Mouse (Mus musculus): ENCODE measurements at regions not wholly inside any gene's neighbourhood (a gene's known extent, or its start where the extent isn't known, plus 50 kb on each side); places are given as distances from the start of the nearest gene placed in this dataset.

GRCm38 (mm10) chr3:105130228-105130627, 63.6 kb downstream of the 4930564D02Rik start:
- Histone ChIP-seq H3K4me2 (replicated peaks) (no peak overlapping the region), H3K27me3 (no peaks in the 10 kb centered on the region), H3K9ac (no peak overlapping the region), H3K4me3 (no peak overlapping the region), H3K9me3 (no peaks in the 10 kb centered on the region), H3K36me3 (no peaks in the 10 kb centered on the region), H3K27ac (no peak overlapping the region), H3K4me1 (peaks cover 22% of the 10 kb centered on the region)
- ATAC-seq (ENCODE audit: low FRiP score, low read depth), result no peak
- WGBS, result 90% methylated on average over 4 of the region's 4 CpGs

- no peaks in the 10 kb centered on the region for H3K9me3 ChIP-seq
- peaks cover 22% of the 10 kb centered on the region for H3K4me1 ChIP-seq
- H3K9ac ChIP-seq, result no peak overlapping the region
- ATAC-seq (ENCODE audit: low FRiP score, low read depth), result no peak
- H3K4me3 ChIP-seq, result no peak overlapping the region
- H3K4me2 ChIP-seq (replicated peaks), result no peak overlapping the region
- no peak overlapping the region for H3K27ac ChIP-seq
- no peaks in the 10 kb centered on the region for H3K27me3 ChIP-seq
- 71% methylated on average over 6 of the region's 6 CpGs for WGBS
- no peaks in the 10 kb centered on the region for H3K36me3 ChIP-seq
Observed at GRCm38 (mm10) chr3:105131053-105131452, 64.4 kb downstream of the 4930564D02Rik start.

- Histone ChIP-seq H3K36me3 (no peaks in the 10 kb centered on the region), H3K4me3 (no peak overlapping the region), H3K4me1 (peaks cover 14% of the 10 kb centered on the region), H3K27me3 (no peaks in the 10 kb centered on the region), H3K4me2 (replicated peaks) (no peak overlapping the region), H3K27ac (no peak overlapping the region), H3K9ac (no peak overlapping the region), H3K9me3 (no peaks in the 10 kb centered on the region)
- WGBS, result 69% methylated on average over 4 of the region's 4 CpGs
- ATAC-seq (ENCODE audit: low FRiP score, low read depth), result no peak
Observed at GRCm38 (mm10) chr3:105133011-105133410, 66.4 kb downstream of the 4930564D02Rik start.

DNA sequence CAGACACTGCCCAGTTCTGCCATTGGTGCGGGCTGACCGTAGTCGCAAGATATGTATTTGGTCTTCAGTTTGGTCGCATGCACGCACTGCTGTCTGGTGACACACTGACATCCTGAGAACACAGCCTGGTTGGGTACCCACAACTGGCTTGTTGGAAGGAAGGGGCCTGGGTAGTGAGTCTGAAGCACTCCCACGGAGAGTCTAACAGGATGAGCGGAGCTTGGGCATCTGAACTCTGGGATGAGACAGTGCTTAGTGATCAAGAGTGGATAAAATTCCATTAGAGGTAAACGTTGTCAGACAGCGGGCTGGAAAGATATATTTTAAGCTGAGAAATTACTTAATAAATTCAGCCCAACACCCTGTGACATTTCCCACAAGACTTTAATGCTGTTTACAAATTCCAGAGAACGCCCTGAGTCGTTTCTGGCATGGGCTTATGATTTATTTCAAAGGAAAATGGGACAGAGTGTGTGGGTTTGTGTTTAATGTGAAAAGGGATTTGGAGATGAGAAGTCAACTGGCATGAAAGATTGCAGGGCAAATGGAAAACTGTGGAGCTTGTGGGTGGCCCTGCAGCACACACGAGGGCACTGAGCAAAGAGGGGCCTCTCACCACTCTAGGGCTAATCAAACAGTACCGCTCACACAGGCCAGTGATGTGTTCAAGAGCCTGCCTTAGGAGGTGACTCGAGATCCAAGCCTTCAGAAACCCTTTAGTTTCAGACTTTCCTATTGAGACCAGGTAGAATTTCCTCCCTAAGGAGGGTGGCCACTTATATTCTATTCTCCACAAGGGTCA, 74.7 kb downstream of the 4930564D02Rik start:
- no peak for ATAC-seq (ENCODE audit: low FRiP score, low read depth)
- Histone ChIP-seq H3K4me1 (no peaks in the 10 kb centered on the region), H3K27ac (no peak overlapping the region), H3K36me3 (no peaks in the 10 kb centered on the region), H3K27me3 (no peaks in the 10 kb centered on the region), H3K4me3 (no peak overlapping the region), H3K4me2 (replicated peaks) (no peak overlapping the region), H3K9ac (no peak overlapping the region), H3K9me3 (no peaks in the 10 kb centered on the region)
- WGBS, result 75% methylated on average over 14 of the region's 14 CpGs

- no peak overlapping the region for H3K4me3 ChIP-seq
- no peaks in the 10 kb centered on the region for H3K36me3 ChIP-seq
- ATAC-seq (ENCODE audit: low FRiP score, low read depth), result no peak
- H3K9me3 ChIP-seq, result no peaks in the 10 kb centered on the region
- H3K27me3 ChIP-seq, result no peaks in the 10 kb centered on the region
- no peak overlapping the region for H3K27ac ChIP-seq
- no peak overlapping the region for H3K9ac ChIP-seq
- no peak overlapping the region for H3K4me2 ChIP-seq (replicated peaks)
- no peaks in the 10 kb centered on the region for H3K4me1 ChIP-seq
Observed at GRCm38 (mm10) chr3:105142631-105143030, 76.0 kb downstream of the 4930564D02Rik start.

DNA sequence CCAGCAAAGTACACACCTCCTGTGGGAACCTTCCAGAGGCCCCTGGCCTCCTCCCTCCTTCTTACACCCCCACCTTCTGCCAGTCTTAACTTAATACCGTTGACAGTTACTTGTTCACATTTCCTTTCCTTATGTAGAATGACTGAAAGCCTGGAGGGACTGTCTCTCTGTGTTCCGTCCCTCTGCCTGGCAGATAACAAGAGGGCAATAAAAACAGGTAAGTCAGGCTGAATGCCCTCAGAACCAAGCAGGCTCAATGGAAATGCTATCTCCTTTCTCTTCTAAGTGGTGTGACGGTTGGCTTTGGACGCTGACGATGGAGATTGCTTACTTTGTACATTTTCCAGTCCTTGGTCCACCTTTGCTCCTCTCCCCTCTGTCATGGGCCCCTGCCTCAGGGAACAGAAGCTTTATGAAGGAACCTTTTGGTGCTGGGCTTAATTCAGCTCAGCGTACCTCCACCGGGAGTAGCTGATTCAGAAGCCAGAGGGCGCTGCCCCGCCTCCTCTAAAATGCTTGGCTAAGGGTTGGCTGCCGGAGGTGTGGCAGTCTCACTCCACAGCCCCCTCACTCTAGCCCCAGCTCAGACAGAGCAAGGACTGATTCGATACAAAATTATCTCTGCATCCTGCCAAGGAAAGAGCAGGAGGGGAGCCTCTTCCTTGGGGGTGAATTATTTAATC, 85.0 kb downstream of the 4930564D02Rik start:
- ATAC-seq (ENCODE audit: low FRiP score, low read depth), result peak; percentile 44; the same call in 1 of the 2 replicates
- Histone ChIP-seq H3K4me2 (replicated peaks) (no peak overlapping the region), H3K4me1 (peaks cover 21% of the 10 kb centered on the region), H3K36me3 (no peaks in the 10 kb centered on the region), H3K4me3 (no peak overlapping the region), H3K27me3 (no peaks in the 10 kb centered on the region), H3K27ac (no peak overlapping the region), H3K9me3 (no peaks in the 10 kb centered on the region), H3K9ac (no peak overlapping the region; the same call in 1 of the 2 replicates)
- WGBS, result 14% methylated on average over 11 of the region's 11 CpGs

- 11% methylated on average over 1 of the region's 1 CpGs for WGBS
- Histone ChIP-seq H3K9ac (no peak overlapping the region), H3K4me3 (no peak overlapping the region), H3K4me2 (replicated peaks) (no peak overlapping the region), H3K36me3 (no peaks in the 10 kb centered on the region), H3K27ac (no peak overlapping the region), H3K9me3 (no peaks in the 10 kb centered on the region), H3K4me1 (peaks cover 21% of the 10 kb centered on the region), H3K27me3 (no peaks in the 10 kb centered on the region)
- ATAC-seq (ENCODE audit: low FRiP score, low read depth), result no peak
Observed at GRCm38 (mm10) chr3:105152158-105152541, 85.5 kb downstream of the 4930564D02Rik start.

- H3K4me3 ChIP-seq, result no peak overlapping the region
- no peaks in the 10 kb centered on the region for H3K4me1 ChIP-seq
- no peaks in the 10 kb centered on the region for H3K27me3 ChIP-seq
- no peak overlapping the region for H3K27ac ChIP-seq
- no peaks in the 10 kb centered on the region for H3K9me3 ChIP-seq
- ATAC-seq (ENCODE audit: low FRiP score, low read depth), result no peak
- no peak overlapping the region for H3K4me2 ChIP-seq (replicated peaks)
- 90% methylated on average over 2 of the region's 2 CpGs for WGBS
- H3K36me3 ChIP-seq, result no peaks in the 10 kb centered on the region
- no peak overlapping the region for H3K9ac ChIP-seq
Observed at GRCm38 (mm10) chr3:105158376-105158775, 91.7 kb downstream of the 4930564D02Rik start.

GRCm38 (mm10) chr3:105165355-105165754, 98.7 kb downstream of the 4930564D02Rik start:
- Histone ChIP-seq H3K4me3 (no peak overlapping the region), H3K27ac (no peak overlapping the region), H3K9ac (no peak overlapping the region), H3K9me3 (0 out of 2 replicates have a peak, but pooled peaks cover 3% of the 10 kb centered on the region), H3K27me3 (no peaks in the 10 kb centered on the region), H3K4me2 (replicated peaks) (no peak overlapping the region), H3K36me3 (no peaks in the 10 kb centered on the region), H3K4me1 (no peaks in the 10 kb centered on the region)
- 12% methylated on average over 2 of the region's 2 CpGs for WGBS
- 0 out of 2 replicates have a peak, but pooled peaks have one; percentile 54 for ATAC-seq (ENCODE audit: low FRiP score, low read depth)

GRCm38 (mm10) chr3:105169117-105169516, 102.5 kb downstream of the 4930564D02Rik start:
- Histone ChIP-seq H3K4me3 (no peak overlapping the region), H3K9me3 (0 out of 2 replicates have a peak, but pooled peaks cover 5% of the 10 kb centered on the region), H3K36me3 (no peaks in the 10 kb centered on the region), H3K27ac (no peak overlapping the region), H3K4me1 (no peaks in the 10 kb centered on the region), H3K9ac (no peak overlapping the region), H3K4me2 (replicated peaks) (no peak overlapping the region), H3K27me3 (no peaks in the 10 kb centered on the region)
- ATAC-seq (ENCODE audit: low FRiP score, low read depth), result no peak
- WGBS, result 54% methylated on average over 4 of the region's 4 CpGs

DNA sequence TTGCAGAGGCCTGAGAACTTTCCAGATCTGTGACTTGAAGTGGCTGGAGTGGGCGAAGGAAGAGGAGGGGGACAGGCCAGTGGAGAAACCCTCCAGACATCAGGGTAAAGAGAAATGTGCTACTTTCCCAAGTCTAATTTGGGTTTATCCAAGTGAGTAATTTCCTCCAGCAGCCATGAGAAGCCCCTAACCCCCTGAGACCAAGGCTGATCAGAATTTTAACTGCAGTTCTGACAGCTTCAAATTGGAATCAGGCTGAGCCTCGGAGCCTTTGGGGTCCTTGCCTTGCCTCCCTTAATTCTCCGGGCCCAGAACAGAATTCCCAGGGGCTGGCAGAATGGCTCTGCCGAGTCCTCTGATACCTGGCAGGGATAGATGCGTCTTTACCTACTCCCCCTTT, 104.9 kb downstream of the 4930564D02Rik start:
- Histone ChIP-seq H3K9ac (no peak overlapping the region), H3K4me3 (no peak overlapping the region), H3K36me3 (no peaks in the 10 kb centered on the region), H3K9me3 (0 out of 2 replicates have a peak, but pooled peaks cover 5% of the 10 kb centered on the region), H3K4me2 (replicated peaks) (no peak overlapping the region), H3K4me1 (no peaks in the 10 kb centered on the region), H3K27me3 (no peaks in the 10 kb centered on the region), H3K27ac (no peak overlapping the region)
- 79% methylated on average over 5 of the region's 5 CpGs for WGBS
- no peak for ATAC-seq (ENCODE audit: low FRiP score, low read depth)

DNA sequence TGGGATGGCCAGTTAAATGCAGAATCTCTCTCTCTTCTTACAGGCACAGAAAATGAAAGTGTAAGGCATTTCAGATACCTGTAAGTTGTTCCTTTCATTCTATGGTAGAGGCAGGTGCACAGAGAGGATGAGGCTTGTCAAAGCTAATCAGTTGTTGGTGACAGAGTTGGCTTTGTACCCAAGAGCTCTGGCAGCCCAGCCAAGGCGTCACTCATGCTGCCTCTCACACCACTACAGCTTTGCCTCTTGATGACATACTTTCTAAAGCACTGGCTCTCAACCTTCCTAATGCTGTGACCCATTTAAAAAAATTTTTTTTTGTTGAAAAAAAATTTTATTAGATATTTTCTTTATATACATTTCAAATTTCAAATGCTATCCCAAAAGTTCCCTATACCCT, 105.4 kb downstream of the 4930564D02Rik start:
- H3K27me3 ChIP-seq, result no peaks in the 10 kb centered on the region
- H3K4me2 ChIP-seq (replicated peaks), result no peak overlapping the region
- no peak for ATAC-seq (ENCODE audit: low FRiP score, low read depth)
- H3K4me3 ChIP-seq, result no peak overlapping the region
- 0 out of 2 replicates have a peak, but pooled peaks cover 5% of the 10 kb centered on the region for H3K9me3 ChIP-seq
- no peaks in the 10 kb centered on the region for H3K4me1 ChIP-seq
- H3K27ac ChIP-seq, result no peak overlapping the region
- WGBS, result 68% methylated on average over 1 of the region's 1 CpGs
- H3K9ac ChIP-seq, result no peak overlapping the region
- no peaks in the 10 kb centered on the region for H3K36me3 ChIP-seq
